Mouse (Mus musculus): ENCODE measurements around the gene Surf4.

Surf4 gene

GRCm38 (mm10) chr2:26930390-26930789 is 3.3 kb downstream of the Surf4 start:
- DNase-seq (ENCODE audit: low read depth, low spot score), result peak; percentile 85

GRCm38 (mm10) chr2:26927745-26928476 is 5.8 kb downstream of the Surf4 start:
- no peak for DNase-seq (ENCODE audit: low read depth, low spot score)

GRCm38 (mm10) chr2:26921784-26922183 is 11.9 kb downstream of the Surf4 start:
- DNase-seq (ENCODE audit: low read depth, low spot score), result no peak

- no peak for DNase-seq (ENCODE audit: low read depth, low spot score)
These were observed 13.4 kb downstream of the Surf4 start for GRCm38 (mm10) chr2:26920190-26920855.

- DNase-seq (ENCODE audit: low read depth, low spot score), result no peak
These were observed 14.0 kb downstream of the Surf4 start for GRCm38 (mm10) chr2:26919684-26920083.

- no peak for DNase-seq (ENCODE audit: low read depth, low spot score)
These were observed 17.0 kb downstream of the Surf4 start for GRCm38 (mm10) chr2:26916738-26917137.

GRCm38 (mm10) chr2:26915927-26916728 is 17.6 kb downstream of the Surf4 start, which contains the start of the genes Surf2 and Surf1:
Gene Surf2 (plus strand): TSS chr2:26916367.
Gene Surf1 (minus strand): TSS chr2:26916530.
- DNase-seq (ENCODE audit: low read depth, low spot score), result peak; percentile 72

- DNase-seq (ENCODE audit: low read depth, low spot score), result no peak
These were observed 19.4 kb downstream of the Surf4 start for GRCm38 (mm10) chr2:26914148-26914941.

GRCm38 (mm10) chr2:26913416-26914147 is 20.1 kb downstream of the Surf4 start:
- no peak for DNase-seq (ENCODE audit: low read depth, low spot score)

GRCm38 (mm10) chr2:26912253-26912770 is 21.4 kb downstream of the Surf4 start:
- DNase-seq (ENCODE audit: low read depth, low spot score), result no peak

- DNase-seq (ENCODE audit: low read depth, low spot score), result peak; percentile 66
These were observed 22.5 kb downstream of the Surf4 start for GRCm38 (mm10) chr2:26910994-26911765.

- peak; percentile 98 for DNase-seq (ENCODE audit: low read depth, low spot score)
These were observed 23.4 kb downstream of the Surf4 start, which contains the start of the genes Med22 and Rpl7a for GRCm38 (mm10) chr2:26910124-26910993. Gene Med22 (minus strand): TSS chr2:26910677. Gene Rpl7a (plus strand): TSS chr2:26910764.

- DNase-seq (ENCODE audit: low read depth, low spot score), result no peak
These were observed 24.3 kb downstream of the Surf4 start for GRCm38 (mm10) chr2:26909387-26909784.

- DNase-seq (ENCODE audit: low read depth, low spot score), result no peak
These were observed 24.9 kb downstream of the Surf4 start for GRCm38 (mm10) chr2:26908710-26909386.

- peak; percentile 55 for DNase-seq (ENCODE audit: low read depth, low spot score)
These were observed 26.6 kb downstream of the Surf4 start for GRCm38 (mm10) chr2:26907109-26907508.

- DNase-seq (ENCODE audit: low read depth, low spot score), result no peak
These were observed 27.3 kb downstream of the Surf4 start for GRCm38 (mm10) chr2:26906431-26906830.

GRCm38 (mm10) chr2:26905936-26906335 is 27.8 kb downstream of the Surf4 start:
- DNase-seq (ENCODE audit: low read depth, low spot score), result no peak

GRCm38 (mm10) chr2:26903311-26903710 is 30.4 kb downstream of the Surf4 start:
- DNase-seq (ENCODE audit: low read depth, low spot score), result no peak
